Mouse (Mus musculus) heart, adult 8-10 months (tissue): Measurements from ENCODE around the gene Ets1. TPM values are rescaled to one million over a fixed set of nuclear protein-coding genes. Genes with fewer than 3 reads are reported as not detected.
A peak's percentile ranks its signal among the peaks of the same experiment; 100 is the strongest.

ENCODE experiments used
- DNase-seq: peaks from one replicate; pipeline ENCODE4 v3.0.0; 2022; ENCODE audit warnings: low spot score
- total RNA-seq, 4 experiments: library from RNA; stranded (reverse); gene quantifications; 2 replicates each; pipeline ENCODE4 v1.2.4; 2022

Gene Ets1
- total RNA-seq, result 10 to 100 TPM; 38.1 to 53.7 (median 46.6) TPM

DNA sequence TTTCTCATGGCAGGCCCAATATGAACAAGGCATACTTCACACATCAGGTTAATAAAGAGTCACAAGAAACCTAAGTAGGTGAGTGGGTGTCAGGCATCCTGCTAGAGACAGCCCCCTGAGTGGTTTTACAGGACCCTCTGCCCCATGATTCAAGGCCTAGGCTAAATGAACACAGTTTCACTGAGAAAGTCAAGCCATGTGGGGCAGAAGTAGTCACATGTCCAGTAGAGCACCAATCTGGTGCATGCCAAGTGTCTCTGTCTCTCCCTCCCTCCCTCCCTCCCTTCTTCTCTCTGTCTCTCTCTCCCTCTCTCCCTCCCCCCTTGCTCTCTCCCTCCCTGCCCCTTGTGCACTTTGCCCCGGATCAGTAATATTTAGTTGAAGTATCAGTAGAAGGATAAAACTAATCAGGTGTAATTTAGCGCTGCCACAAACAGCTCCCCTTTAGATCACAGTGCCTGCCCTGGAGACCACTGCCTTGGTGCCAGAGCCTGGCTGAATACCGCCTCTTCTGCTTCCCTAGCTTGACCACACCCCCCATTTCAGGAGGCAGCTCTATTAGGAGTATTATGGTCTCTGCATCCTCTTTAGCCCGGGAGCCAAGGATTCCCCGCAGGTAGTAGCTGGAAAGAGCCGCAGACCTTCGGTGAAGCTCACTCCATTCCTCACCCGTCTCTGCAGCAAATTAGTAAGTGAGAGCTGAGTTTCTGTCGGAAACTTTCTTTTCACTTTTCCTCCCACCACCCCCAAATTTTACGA, at the start of gene Ets1:
Gene Ets1, plus strand, starts transcription at position 595 of the 759 bp plus-strand sequence.
- peak; percentile 62 for DNase-seq

DNA sequence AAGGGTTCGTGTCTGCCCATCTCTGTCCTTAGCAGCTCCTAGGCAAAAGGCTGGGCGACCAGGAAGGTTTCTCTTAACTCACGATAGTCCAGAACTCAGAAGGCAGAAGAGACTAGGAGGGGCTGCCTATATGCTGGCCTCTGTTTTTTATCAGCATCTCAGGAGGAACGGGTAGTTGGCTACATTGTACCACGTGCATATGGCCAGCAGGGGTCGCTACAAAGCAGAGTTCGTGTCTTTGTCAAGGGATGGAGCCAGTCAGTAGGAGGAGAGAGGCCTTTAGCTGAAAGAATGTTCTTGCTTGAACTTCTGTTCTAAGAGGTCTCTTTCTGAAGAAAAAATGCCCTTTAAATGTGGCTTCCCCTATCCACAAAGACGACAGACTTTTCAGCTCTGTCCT, 46.1 kb upstream of the Ets1 start:
- peak; percentile 89 for DNase-seq

- no peak for DNase-seq
Measured at GRCm38 (mm10) chr9:32590571-32590970, 45.5 kb upstream of the Ets1 start.

- peak; percentile 88 for DNase-seq
Measured at GRCm38 (mm10) chr9:32591732-32592582, 44.1 kb upstream of the Ets1 start.

DNA sequence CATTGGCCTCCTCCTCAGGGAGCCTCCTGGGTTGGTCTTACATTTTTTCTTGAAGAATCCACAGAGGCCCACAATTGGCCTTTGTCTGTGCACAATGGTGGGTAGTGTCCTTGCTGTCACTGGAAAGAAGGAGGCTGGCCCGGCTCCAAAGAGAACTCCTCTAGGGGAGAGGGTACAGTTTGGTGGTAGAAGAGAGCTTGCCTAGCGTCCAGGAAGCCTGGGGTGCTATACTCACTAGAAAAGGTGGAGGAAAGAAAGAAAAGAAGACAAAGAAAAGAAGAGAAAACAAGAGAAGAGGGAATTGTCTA, 43.5 kb upstream of the Ets1 start:
- no peak for DNase-seq

GRCm38 (mm10) chr9:32593816-32594215, 42.2 kb upstream of the Ets1 start:
- no peak for DNase-seq

DNA sequence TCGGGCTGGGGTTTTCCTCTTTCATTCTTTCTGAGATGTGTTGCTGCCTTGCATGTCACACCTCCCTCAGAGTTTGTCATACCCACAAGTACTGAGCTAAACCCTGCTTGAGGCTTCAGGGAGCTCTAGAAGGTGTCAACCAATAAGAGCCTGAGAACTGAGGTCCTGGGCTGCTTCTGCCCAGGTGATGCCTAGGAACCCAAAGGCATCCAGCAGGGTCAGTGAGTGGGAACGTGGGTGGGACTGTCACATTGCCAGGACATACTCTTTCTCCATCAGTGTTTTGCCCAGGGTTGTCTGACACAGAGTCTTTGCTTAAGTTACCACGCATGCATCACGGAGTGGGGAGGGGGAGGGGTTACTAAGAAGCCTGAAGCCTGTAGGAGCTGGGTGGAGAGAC, 41.7 kb upstream of the Ets1 start:
- DNase-seq, result no peak

DNA sequence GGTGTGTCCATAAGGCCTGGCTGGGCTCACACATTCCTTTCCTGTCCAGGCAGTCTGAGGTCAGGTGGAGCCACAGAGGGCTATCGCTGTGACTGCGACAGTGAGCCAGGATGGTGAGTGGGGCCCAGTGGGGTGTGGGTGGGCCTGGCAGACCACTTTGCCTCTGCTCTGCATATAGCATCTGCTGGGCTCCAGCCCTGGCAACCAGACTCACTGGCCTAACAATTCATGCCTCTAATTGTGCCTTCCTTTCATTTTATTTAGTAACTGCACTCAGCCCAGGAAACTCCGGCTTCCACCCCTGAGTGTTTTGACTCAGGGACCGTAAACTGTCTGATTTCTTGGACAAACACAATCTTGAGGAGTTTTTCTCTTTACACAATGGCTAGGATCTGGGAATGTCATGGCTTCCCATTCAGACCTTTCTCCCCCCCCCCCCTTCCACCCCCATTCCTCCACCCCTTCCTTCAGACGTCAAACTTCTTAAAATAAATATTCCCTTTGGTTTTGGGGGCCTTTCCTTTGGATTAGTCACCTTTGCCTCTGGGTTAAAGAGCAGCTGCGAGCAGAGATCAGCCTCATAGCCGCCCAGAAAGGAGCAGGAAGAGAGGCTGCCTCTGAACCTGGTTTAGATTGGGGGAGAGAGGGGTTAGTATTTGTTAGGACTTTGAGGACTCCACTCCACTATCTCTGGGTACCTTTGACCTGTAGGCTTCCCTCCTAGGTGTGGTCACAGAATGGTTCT, 40.8 kb upstream of the Ets1 start:
- DNase-seq, result peak; percentile 58

- DNase-seq, result no peak
Measured at GRCm38 (mm10) chr9:32596366-32596765, 39.7 kb upstream of the Ets1 start.

GRCm38 (mm10) chr9:32601953-32602352, 34.1 kb upstream of the Ets1 start:
- DNase-seq, result no peak

GRCm38 (mm10) chr9:32603097-32603496, 32.9 kb upstream of the Ets1 start:
- no peak for DNase-seq

GRCm38 (mm10) chr9:32607218-32607617, 28.8 kb upstream of the Ets1 start:
- DNase-seq, result no peak

DNA sequence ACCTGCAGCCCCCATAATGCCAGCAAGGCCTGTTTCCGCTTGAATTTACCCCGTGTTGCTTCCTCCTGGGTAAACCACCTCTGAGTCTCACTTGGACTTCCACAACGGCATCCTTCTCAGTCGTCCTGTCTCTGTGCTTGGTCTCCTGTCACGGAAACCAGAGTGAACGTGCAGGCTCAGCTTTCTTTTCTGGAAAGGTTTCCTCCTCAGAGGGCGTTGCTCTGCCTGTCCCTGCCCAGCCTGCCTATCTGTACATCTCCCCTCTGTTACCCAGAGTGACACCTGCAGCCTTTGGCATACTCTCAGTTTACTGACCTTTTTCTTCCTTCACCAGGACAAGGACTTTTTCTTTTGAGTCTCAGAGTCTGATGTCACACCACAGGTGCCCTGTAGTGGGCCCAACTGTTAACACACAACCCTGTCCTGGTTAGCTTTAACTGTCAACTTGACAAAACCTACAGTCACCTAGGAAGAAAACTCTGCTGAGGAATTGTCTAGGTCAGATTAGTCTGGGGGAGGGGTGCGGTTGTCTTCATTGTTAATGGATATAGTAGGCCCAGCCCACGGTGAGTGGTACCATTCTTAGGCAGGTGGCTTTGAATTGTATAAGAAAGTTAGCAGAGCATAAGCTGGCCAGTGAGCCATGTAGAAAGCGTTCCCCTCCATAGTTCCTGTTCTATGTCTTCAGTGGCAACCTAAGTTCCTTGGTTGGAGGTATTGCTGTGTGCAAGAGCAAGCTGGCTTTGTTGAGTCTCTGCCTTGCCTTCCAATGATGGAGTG, 27.0 kb upstream of the Ets1 start:
- no peak for DNase-seq

DNA sequence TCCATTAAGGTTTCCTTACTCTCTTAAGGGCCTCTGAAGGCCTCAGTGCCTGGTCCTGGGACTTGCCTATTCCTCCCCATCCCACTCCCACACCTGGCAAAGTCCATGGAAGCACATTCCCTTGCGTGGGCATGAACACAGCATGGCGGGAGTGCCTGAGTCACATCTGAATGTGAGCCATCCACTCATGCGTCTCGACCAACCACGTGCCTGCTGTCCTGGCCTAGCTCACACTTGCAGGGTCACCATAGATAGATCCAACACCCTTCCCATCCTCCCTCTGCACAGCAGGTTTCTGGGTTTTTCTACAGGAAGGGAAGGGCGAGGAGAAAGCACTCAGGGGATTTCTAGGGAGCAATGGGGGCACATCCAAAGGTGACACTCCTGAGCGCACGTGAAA, 25.8 kb upstream of the Ets1 start:
- no peak for DNase-seq

- no peak for DNase-seq
Measured at GRCm38 (mm10) chr9:32610631-32611030, 25.4 kb upstream of the Ets1 start.

GRCm38 (mm10) chr9:32611340-32611739, 24.7 kb upstream of the Ets1 start:
- no peak for DNase-seq

GRCm38 (mm10) chr9:32612426-32612825, 23.6 kb upstream of the Ets1 start:
- DNase-seq, result no peak

DNA sequence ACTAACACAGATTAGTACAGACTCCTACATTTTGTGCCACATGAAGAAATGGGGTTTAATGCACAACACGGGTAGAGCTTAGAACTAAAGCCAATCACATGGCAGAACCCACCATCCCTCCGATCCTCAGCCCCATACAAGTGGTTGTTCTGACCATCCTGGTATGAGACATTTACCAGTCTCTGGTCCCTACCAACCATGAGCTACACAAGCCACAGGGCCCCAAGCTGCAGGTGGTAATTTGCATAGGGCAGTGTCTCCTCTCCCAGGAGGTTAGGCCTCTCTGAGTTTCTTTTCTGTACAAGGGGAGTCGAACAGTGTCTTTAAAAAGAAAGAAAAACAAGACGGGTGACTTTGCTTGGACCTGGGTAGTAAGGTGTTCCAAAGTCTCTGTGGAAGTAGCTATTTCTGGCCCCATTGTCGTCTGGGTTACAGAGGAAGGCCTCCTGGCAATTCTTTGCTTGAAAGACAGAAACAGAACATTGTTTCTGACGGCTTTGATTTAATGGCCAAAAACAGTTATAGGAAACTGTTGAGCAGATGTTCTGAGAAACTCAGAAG, 23.1 kb upstream of the Ets1 start:
- peak; percentile 66 for DNase-seq

DNA sequence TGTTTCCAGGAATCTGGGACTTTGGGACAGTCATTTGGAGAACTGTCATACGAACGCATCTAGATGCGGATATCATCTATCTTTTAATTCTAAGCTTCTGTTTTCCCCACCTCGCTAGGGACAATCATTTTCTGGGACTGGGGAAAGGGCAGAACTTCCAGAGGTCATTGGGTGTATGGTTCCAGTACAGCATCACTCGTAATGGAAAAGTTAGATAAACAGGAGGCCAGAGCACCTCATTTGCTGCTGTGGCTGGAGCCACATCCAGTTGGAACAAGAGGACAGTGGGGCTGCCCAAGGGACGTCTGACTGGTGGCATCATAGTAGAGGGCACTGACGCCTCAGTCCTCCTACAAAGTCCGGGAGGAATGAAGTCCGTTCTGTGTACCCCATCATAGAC, 21.8 kb upstream of the Ets1 start:
- DNase-seq, result no peak

DNA sequence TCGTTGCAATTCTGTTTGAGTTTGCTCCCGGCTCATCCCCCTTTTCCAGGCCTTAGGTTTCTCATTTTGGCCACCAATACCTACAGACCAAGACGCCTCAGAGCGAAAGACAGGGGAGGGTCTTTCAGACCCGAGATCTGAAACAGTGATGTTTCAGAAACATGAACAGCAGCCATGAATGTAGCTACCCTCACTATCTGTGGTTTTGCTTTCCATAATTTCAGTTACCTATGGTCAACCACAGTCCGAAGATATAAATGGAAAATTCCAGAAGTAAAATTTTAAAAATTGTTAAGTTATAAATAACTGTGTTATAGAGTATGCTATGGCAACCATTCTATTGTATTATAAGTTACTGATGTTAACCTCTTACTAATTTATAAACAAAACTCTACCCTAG, 20.6 kb upstream of the Ets1 start:
- no peak for DNase-seq

- no peak for DNase-seq
Measured at GRCm38 (mm10) chr9:32615986-32616385, 20.0 kb upstream of the Ets1 start.
